ENCODE assay signal across 22 mouse cellular contexts in the genomic region with DNA sequence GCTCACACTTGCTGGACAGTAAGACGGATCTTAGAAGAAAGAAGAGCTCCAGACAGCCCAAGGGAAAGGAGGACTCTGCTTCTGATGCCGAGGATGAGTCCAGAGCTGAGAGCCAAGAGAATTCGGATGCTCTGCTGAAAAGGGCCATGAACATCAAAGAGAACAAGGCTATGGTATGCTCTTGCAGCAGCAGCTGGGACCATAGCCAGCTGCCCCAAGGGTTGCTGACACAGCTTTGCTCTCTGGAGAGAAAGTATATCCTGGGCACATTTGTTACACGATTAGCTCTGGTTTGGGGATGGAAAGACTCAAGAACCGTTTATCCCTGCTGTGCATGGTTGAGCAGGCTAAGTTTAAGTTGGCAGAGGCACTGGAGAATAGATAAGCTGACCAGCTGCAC.
DNase-seq lines count a peak whose midpoint lies in the region; ATAC-seq lines count a peak whose summit lies in the region.
"Had no signal": no experiment of that assay in that cellular context is flagged by ENCODE, and none has a peak within 500 bp of the region (broad histone marks: within the 10 kb centered on the region; RNA-seq: fewer than 3 reads in every experiment).

No protein-coding gene starts in this region.

- H3K27ac ChIP-seq in limb, embryonic 13.5 days, result no peak overlapping the region
- H3K27ac ChIP-seq in limb, embryonic 10.5 days, result no peak overlapping the region
- H3K27ac ChIP-seq in neural tube, embryonic 13.5 days (replicated peaks), result no peak overlapping the region
- no peak overlapping the region for H3K27ac ChIP-seq in neural tube, embryonic 15.5 days (replicated peaks)
- H3K27ac ChIP-seq in forebrain, embryonic 10.5 days, result no peak overlapping the region
- H3K27ac ChIP-seq: embryonic facial prominence, embryonic 12.5 days; forebrain, embryonic 15.5 days; macrophage; midbrain, embryonic 12.5 days had no signal

- no peak overlapping the region for H3K9ac ChIP-seq in limb, embryonic 13.5 days
- H3K9ac ChIP-seq in neural tube, embryonic 13.5 days, result no peak overlapping the region
- no peak overlapping the region for H3K9ac ChIP-seq in neural tube, embryonic 15.5 days (replicated peaks)
- H3K9ac ChIP-seq: embryonic facial prominence, embryonic 12.5 days; forebrain, embryonic 15.5 days; liver, postnatal 0 days; midbrain, embryonic 12.5 days had no signal

- peaks cover 5% of the 10 kb centered on the region for H3K4me1 ChIP-seq in limb, embryonic 13.5 days
- no peaks in the 10 kb centered on the region for H3K4me1 ChIP-seq in limb, embryonic 10.5 days
- H3K4me1 ChIP-seq in neural tube, embryonic 13.5 days (replicated peaks), result no peaks in the 10 kb centered on the region
- H3K4me1 ChIP-seq in neural tube, embryonic 15.5 days, result no peaks in the 10 kb centered on the region
- no peaks in the 10 kb centered on the region for H3K4me1 ChIP-seq in forebrain, embryonic 10.5 days
- H3K4me1 ChIP-seq: embryonic facial prominence, embryonic 12.5 days; forebrain, embryonic 15.5 days; midbrain, embryonic 12.5 days had no signal

- 78% methylated on average over 5 of the region's 5 CpGs for WGBS in limb, embryonic 13.5 days
- 91% methylated on average over 5 of the region's 5 CpGs for WGBS in limb, embryonic 10.5 days
- 70% methylated on average over 5 of the region's 5 CpGs for WGBS in neural tube, embryonic 13.5 days
- 61% methylated on average over 5 of the region's 5 CpGs for WGBS in neural tube, embryonic 15.5 days
- 91% methylated on average over 5 of the region's 5 CpGs for WGBS in forebrain, embryonic 10.5 days

- ATAC-seq in limb, embryonic 13.5 days (ENCODE audit: low FRiP score, low read depth), result peak; percentile 34; the same call in 1 of the 2 replicates
- peak; percentile 32; the same call in 1 of the 2 replicates for ATAC-seq in neural tube, embryonic 13.5 days (ENCODE audit: low read depth)
- no peak for ATAC-seq in neural tube, embryonic 15.5 days (ENCODE audit: low FRiP score)
- ATAC-seq: forebrain, embryonic 15.5 days; hindbrain, embryonic 16.5 days; intestine, embryonic 16.5 days; liver, postnatal 0 days had no signal

- H3K27me3 ChIP-seq in limb, embryonic 13.5 days, result no peaks in the 10 kb centered on the region
- no peaks in the 10 kb centered on the region for H3K27me3 ChIP-seq in limb, embryonic 10.5 days (ENCODE audit: low read depth, poor library complexity, severe bottlenecking)
- H3K27me3 ChIP-seq in neural tube, embryonic 13.5 days, result no peaks in the 10 kb centered on the region
- no peaks in the 10 kb centered on the region for H3K27me3 ChIP-seq in neural tube, embryonic 15.5 days (replicated peaks)
- no peaks in the 10 kb centered on the region for H3K27me3 ChIP-seq in forebrain, embryonic 10.5 days (ENCODE audit: poor library complexity, severe bottlenecking)
- H3K27me3 ChIP-seq: embryonic facial prominence, embryonic 12.5 days; forebrain, embryonic 15.5 days; midbrain, embryonic 12.5 days had no signal

- H3K4me2 ChIP-seq in limb, embryonic 13.5 days (replicated peaks), result no peak overlapping the region
- H3K4me2 ChIP-seq in neural tube, embryonic 13.5 days, result no peak overlapping the region
- H3K4me2 ChIP-seq in neural tube, embryonic 15.5 days, result no peak overlapping the region
- H3K4me2 ChIP-seq: embryonic facial prominence, embryonic 12.5 days; forebrain, embryonic 15.5 days; heart, embryonic 11.5 days; liver, embryonic 11.5 days; midbrain, embryonic 12.5 days had no signal

- DNase-seq in adrenal gland, postnatal 10 days, result peak; percentile 30
- DNase-seq in adrenal gland, adult 18-20 months (ENCODE audit: low spot score in 2 of 2), result no peak
- DNase-seq in limb, embryonic 10.5 days (ENCODE audit: low spot score), result no peak
- DNase-seq in forebrain, embryonic 10.5 days (ENCODE audit: extremely low spot score, low spot score), result no peak
- no peak for DNase-seq in MN1 (ENCODE audit: low spot score)
- DNase-seq: cerebellum, adult 11-12 months; kidney, postnatal 36 days; liver, postnatal 0 days; retina, postnatal 1 day; right cerebral cortex, postnatal 25 days; spleen, adult 18-20 months had no signal

- H3K9me3 ChIP-seq in limb, embryonic 13.5 days, result peaks cover 8% of the 10 kb centered on the region; the same call in 1 of the 2 replicates
- H3K9me3 ChIP-seq in limb, embryonic 10.5 days (replicated peaks), result 0 out of 2 replicates have a peak, but pooled peaks cover 4% of the 10 kb centered on the region
- 0 out of 2 replicates have a peak, but pooled peaks cover 4% of the 10 kb centered on the region for H3K9me3 ChIP-seq in neural tube, embryonic 13.5 days
- H3K9me3 ChIP-seq in neural tube, embryonic 15.5 days (replicated peaks), result no peaks in the 10 kb centered on the region
- peaks cover 18% of the 10 kb centered on the region for H3K9me3 ChIP-seq in forebrain, embryonic 10.5 days
- H3K9me3 ChIP-seq: embryonic facial prominence, embryonic 12.5 days; forebrain, embryonic 15.5 days had no signal

- peaks cover 89% of the 10 kb centered on the region for H3K36me3 ChIP-seq in limb, embryonic 13.5 days
- peaks cover 99% of the 10 kb centered on the region for H3K36me3 ChIP-seq in limb, embryonic 10.5 days
- H3K36me3 ChIP-seq in neural tube, embryonic 13.5 days, result no peaks in the 10 kb centered on the region
- no peaks in the 10 kb centered on the region for H3K36me3 ChIP-seq in neural tube, embryonic 15.5 days
- H3K36me3 ChIP-seq in forebrain, embryonic 10.5 days (replicated peaks), result peaks cover 100% of the 10 kb centered on the region
- H3K36me3 ChIP-seq: forebrain, embryonic 15.5 days had no signal

- H3K4me3 ChIP-seq in limb, embryonic 13.5 days, result no peak overlapping the region
- no peak overlapping the region for H3K4me3 ChIP-seq in limb, embryonic 10.5 days
- H3K4me3 ChIP-seq in neural tube, embryonic 13.5 days, result no peak overlapping the region
- no peak overlapping the region for H3K4me3 ChIP-seq in neural tube, embryonic 15.5 days (replicated peaks)
- H3K4me3 ChIP-seq in forebrain, embryonic 10.5 days, result no peak overlapping the region
- H3K4me3 ChIP-seq: embryonic facial prominence, embryonic 12.5 days; forebrain, embryonic 15.5 days; midbrain, embryonic 12.5 days had no signal
